Mouse (Mus musculus) hindbrain, embryonic 15.5 days (tissue): ENCODE measurements around the gene Ppcdc. TPM values are rescaled to one million over a fixed set of nuclear protein-coding genes. Genes with fewer than 3 reads are reported as not detected.

Experiments used
- ATAC-seq: fragments of 200-750 bp; cut with Nextera tagmentation; 2 replicates; pipeline ENCODE4 v1.8.0; 2017; ENCODE audit warnings: low read depth, moderate number of reproducible peaks, moderate TSS enrichment; ENCODE audit not compliant: low FRiP score
- H3K27ac ChIP-seq: fragments of 300-500 bp; sonication (generic); replicated peaks from 2 replicates; pipeline ENCODE4 v1.5.1; 2015; ENCODE audit warnings: mild to moderate bottlenecking, inconsistent platforms
- H3K27me3 ChIP-seq: fragments of 300-500 bp; sonication (generic); 2 replicates; pipeline ENCODE4 v1.6.1; 2015; ENCODE audit warnings: control low read depth, inconsistent platforms
- H3K36me3 ChIP-seq: fragments of 300-500 bp; sonication (generic); 2 replicates; pipeline ENCODE4 v1.6.1; 2015; ENCODE audit warnings: control low read depth, inconsistent platforms
- H3K4me1 ChIP-seq: fragments of 300-500 bp; sonication (generic); replicated peaks from 2 replicates; pipeline ENCODE4 v1.6.1; 2015; ENCODE audit warnings: control low read depth, inconsistent platforms
- H3K4me2 ChIP-seq: fragments of 300-500 bp; sonication (generic); 2 replicates; pipeline ENCODE4 v1.6.1; 2015; ENCODE audit warnings: moderate library complexity, mild to moderate bottlenecking, inconsistent platforms
- H3K4me3 ChIP-seq: fragments of 300-500 bp; sonication (generic); 2 replicates; pipeline ENCODE4 v1.5.1; 2015; ENCODE audit warnings: mild to moderate bottlenecking, inconsistent platforms
- H3K9ac ChIP-seq: fragments of 300-500 bp; sonication (generic); 2 replicates; pipeline ENCODE4 v1.6.1; 2015; ENCODE audit warnings: inconsistent platforms
- H3K9me3 ChIP-seq: fragments of 300-500 bp; sonication (generic); 2 replicates; pipeline ENCODE4 v1.6.1; 2016; ENCODE audit warnings: control low read depth, inconsistent platforms
- WGBS: fragments of 180-500 bp; shearing (Covaris S2); methylation state at CpG from one replicate; pipeline ENCODE4 v1.1.7; 2015; 5-methylcytosine and 5-hydroxymethylcytosine counted together
- polyA plus RNA-seq: library from polyadenylated mRNA; unstranded; fragments of >200 nt; fragmentation: Nextera tagmentation; extraction: Ambion mirVana; gene quantifications from 2 replicates; pipeline ENCODE4 v1.2.1, GENCODE M21; 2015

Ppcdc gene
- polyA plus RNA-seq, 1 experiment from 2014 or later = 21.3 TPM

- Histone ChIP-seq H3K4me1 (no peaks in the 10 kb centered on the region), H3K27me3 (no peaks in the 10 kb centered on the region), H3K4me2 (no peak overlapping the region), H3K4me3 (no peak overlapping the region), H3K9ac (no peak overlapping the region), H3K9me3 (no peaks in the 10 kb centered on the region), H3K27ac (no peak overlapping the region), H3K36me3 (no peaks in the 10 kb centered on the region)
- no peak for ATAC-seq
- WGBS = 97% methylated on average over 5 of the region's 5 CpGs
Observed at GRCm38 (mm10) chr9:57340361-57340760, 99.6 kb downstream of the Ppcdc start.

GRCm38 (mm10) chr9:57339577-57340210 lies 100.2 kb downstream of the Ppcdc start:
- Histone ChIP-seq H3K36me3 (no peaks in the 10 kb centered on the region), H3K27ac (no peak overlapping the region), H3K4me2 (no peak overlapping the region), H3K4me3 (no peak overlapping the region), H3K27me3 (no peaks in the 10 kb centered on the region), H3K9me3 (no peaks in the 10 kb centered on the region), H3K4me1 (no peaks in the 10 kb centered on the region), H3K9ac (no peak overlapping the region)
- WGBS = 82% methylated on average over 5 of the region's 5 CpGs
- ATAC-seq = no peak

- no peak overlapping the region for H3K27ac ChIP-seq
- H3K4me2 ChIP-seq = no peak overlapping the region
- no peak overlapping the region for H3K4me3 ChIP-seq
- no peaks in the 10 kb centered on the region for H3K4me1 ChIP-seq
- H3K36me3 ChIP-seq = no peaks in the 10 kb centered on the region
- no peaks in the 10 kb centered on the region for H3K9me3 ChIP-seq
- no peak overlapping the region for H3K9ac ChIP-seq
- no peaks in the 10 kb centered on the region for H3K27me3 ChIP-seq
- no peak for ATAC-seq
- 70% methylated on average over 1 of the region's 1 CpGs for WGBS
Observed at GRCm38 (mm10) chr9:57338706-57339105, 101.2 kb downstream of the Ppcdc start.

Other genes with a start within 250 kb of the Ppcdc start
- gene Trcg1, start 203.6 kb downstream of the Ppcdc start, polyA plus RNA-seq = not detected in 2 replicates
- gene 1700017B05Rik, start 177.5 kb downstream of the Ppcdc start, polyA plus RNA-seq = 4.8 and 4.9 TPM in 2 replicates
- gene Scamp5, start 27.9 kb upstream of the Ppcdc start, polyA plus RNA-seq = 134 and 139 TPM in 2 replicates
- 17.7 and 18.0 TPM in 2 replicates for gene Rpp25, start 63.9 kb upstream of the Ppcdc start, polyA plus RNA-seq
- gene Cox5a, start 81.2 kb upstream of the Ppcdc start, polyA plus RNA-seq = 894 and 915 TPM in 2 replicates
- gene Fam219b, start 97.4 kb upstream of the Ppcdc start, polyA plus RNA-seq = 25.0 TPM in 2 replicates
- gene Mpi, start 112.6 kb upstream of the Ppcdc start, polyA plus RNA-seq = 74.7 and 75.9 TPM in 2 replicates
- gene Scamp2, start 120.8 kb upstream of the Ppcdc start, polyA plus RNA-seq = 48.6 and 48.9 TPM in 2 replicates
- 30.9 and 34.6 TPM in 2 replicates for gene Ulk3, start 149.3 kb upstream of the Ppcdc start, polyA plus RNA-seq
- 0.19 and 1.3 TPM in 2 replicates for gene Cplx3, start 166.2 kb upstream of the Ppcdc start, polyA plus RNA-seq
- not detected in 2 replicates for gene Lman1l, start 180.7 kb upstream of the Ppcdc start, polyA plus RNA-seq
- 36.6 and 44.5 TPM in 2 replicates for gene Csk, start 213.5 kb upstream of the Ppcdc start, polyA plus RNA-seq
- not detected in 2 replicates for gene Cyp1a2, start 243.6 kb upstream of the Ppcdc start, polyA plus RNA-seq
- 0.05 and 0.19 TPM in 2 replicates for gene Cyp1a1, start 247.8 kb upstream of the Ppcdc start, polyA plus RNA-seq